Mouse (Mus musculus) lung, embryonic 16.5 days (tissue): Measurements from ENCODE around the gene Gm17655. TPM values are rescaled to one million over a fixed set of nuclear protein-coding genes. Genes with fewer than 3 reads are reported as not detected.
A peak's percentile ranks its signal among the peaks of the same experiment; 100 is the strongest.
"Not testable (repeated sequence)": the region's sequence is repeated elsewhere in the genome, so short reads cannot be mapped to it uniquely, and the experiment has no call there.

ENCODE experiments used
- ATAC-seq: fragments of 200-750 bp; cut with Nextera tagmentation; 2 replicates; pipeline ENCODE4 v1.8.0; 2017; ENCODE audit warnings: low read depth, mild to moderate bottlenecking, moderate library complexity
- H3K27ac ChIP-seq: fragments of 300-500 bp; sonication (generic); 2 replicates; pipeline ENCODE4 v1.5.1; 2014; ENCODE audit warnings: mild to moderate bottlenecking, control low read depth, low read length
- H3K27me3 ChIP-seq: fragments of 300-500 bp; sonication (generic); 2 replicates; pipeline ENCODE4 v1.6.1; 2014; ENCODE audit warnings: low read depth, low read length, mixed read lengths; ENCODE audit not compliant: control insufficient read depth, insufficient read depth
- H3K36me3 ChIP-seq: fragments of 300-500 bp; sonication (generic); 2 replicates; pipeline ENCODE4 v1.6.1; 2014; ENCODE audit warnings: low read length; ENCODE audit not compliant: control insufficient read depth, insufficient read depth
- H3K4me1 ChIP-seq: fragments of 300-500 bp; sonication (generic); replicated peaks from 2 replicates; pipeline ENCODE4 v1.6.1; 2014; ENCODE audit warnings: low read length, mixed read lengths; ENCODE audit not compliant: control insufficient read depth, insufficient read depth
- H3K4me2 ChIP-seq: fragments of 300-500 bp; sonication (generic); 2 replicates; pipeline ENCODE4 v1.6.1; 2014; ENCODE audit warnings: low read depth, low read length, control low read depth
- H3K4me3 ChIP-seq: fragments of 300-500 bp; sonication (generic); 2 replicates; pipeline ENCODE4 v1.5.1; 2014; ENCODE audit warnings: mild to moderate bottlenecking, low read length, control low read depth
- H3K9ac ChIP-seq: fragments of 300-500 bp; sonication (generic); 2 replicates; pipeline ENCODE4 v1.6.1; 2014; ENCODE audit warnings: low read length, control low read depth
- H3K9me3 ChIP-seq: fragments of 300-500 bp; sonication (generic); 2 replicates; pipeline ENCODE4 v1.6.1; 2016; ENCODE audit warnings: low read length; ENCODE audit not compliant: control insufficient read depth
- WGBS: fragments of 180-500 bp; shearing (Covaris S2); extraction: QIAGEN DNeasy Blood & Tissue Kit; methylation state at CpG from one replicate; pipeline ENCODE4 v1.1.7; 2014; 5-methylcytosine and 5-hydroxymethylcytosine counted together
- polyA plus RNA-seq: library from polyadenylated mRNA; unstranded; fragments of >200 nt; fragmentation: Nextera tagmentation; extraction: Ambion mirVana; gene quantifications from 2 replicates; pipeline ENCODE4 v1.2.1, GENCODE M21; 2015

Gene Gm17655
- polyA plus RNA-seq: 4.8 and 6.0 TPM in 2 replicates

GRCm38 (mm10) chr5:110072413-110072812 is at the start of gene Gm17655:
Gene Gm17655, minus strand, starts transcription at chr5:110072513.
- ATAC-seq, H3K27ac ChIP-seq, H3K36me3 ChIP-seq, H3K4me1 ChIP-seq, H3K4me3 ChIP-seq, H3K27me3 ChIP-seq, H3K9ac ChIP-seq, H3K4me2 ChIP-seq: not testable (repeated sequence)
- 88% methylated on average over 2 of the region's 2 CpGs for WGBS
- H3K9me3 ChIP-seq: peaks cover 12% of the 10 kb centered on the region

GRCm38 (mm10) chr5:110109991-110110441 is 37.7 kb upstream of the Gm17655 start, which contains the start of gene Zfp605:
Gene Zfp605, plus strand, starts transcription at chr5:110110092.
- WGBS: under 1% methylated on average over 12 of the region's 12 CpGs
- Histone ChIP-seq H3K4me3 (peak within 1 kb of the TSS; percentile 53), H3K4me2 (peak within 1 kb of the TSS; percentile 69), H3K27me3 (no peaks in the 10 kb centered on the region), H3K4me1 (peaks cover 13% of the 10 kb centered on the region), H3K9me3 (peaks cover 2% of the 10 kb centered on the region; the same call in 1 of the 2 replicates), H3K9ac (peak within 1 kb of the TSS; percentile 58), H3K36me3 (peaks cover 20% of the 10 kb centered on the region), H3K27ac (peak within 1 kb of the TSS; percentile 65)
- ATAC-seq: peak; percentile 35

DNA sequence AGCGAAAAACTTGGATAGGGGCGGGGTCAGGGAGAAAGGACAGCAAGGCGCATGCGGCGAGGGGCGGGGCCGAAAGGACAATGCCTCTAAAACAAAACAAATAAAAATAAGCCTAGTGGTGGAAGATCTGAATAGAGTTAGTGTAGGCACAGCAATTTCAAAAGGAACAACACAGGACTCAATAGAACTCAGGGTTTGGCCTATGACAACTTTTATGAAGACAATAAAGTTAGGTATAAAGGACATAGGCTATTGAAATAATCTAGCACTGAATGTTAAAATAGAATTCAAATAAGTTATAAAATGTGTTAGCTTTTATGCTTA is 36.0 kb upstream of the Gm17655 start:
- no peak for ATAC-seq
- Histone ChIP-seq H3K27ac (peak overlapping the region; percentile 99), H3K4me2 (peak overlapping the region; percentile 67), H3K4me3 (peak overlapping the region; percentile 74), H3K27me3 (no peaks in the 10 kb centered on the region), H3K9ac (peak overlapping the region; percentile 92), H3K36me3 (peaks cover 36% of the 10 kb centered on the region), H3K9me3 (peaks cover 7% of the 10 kb centered on the region; the same call in 1 of the 2 replicates), H3K4me1 (peaks cover 13% of the 10 kb centered on the region)
- 0% methylated on average over 7 of the region's 7 CpGs for WGBS

DNA sequence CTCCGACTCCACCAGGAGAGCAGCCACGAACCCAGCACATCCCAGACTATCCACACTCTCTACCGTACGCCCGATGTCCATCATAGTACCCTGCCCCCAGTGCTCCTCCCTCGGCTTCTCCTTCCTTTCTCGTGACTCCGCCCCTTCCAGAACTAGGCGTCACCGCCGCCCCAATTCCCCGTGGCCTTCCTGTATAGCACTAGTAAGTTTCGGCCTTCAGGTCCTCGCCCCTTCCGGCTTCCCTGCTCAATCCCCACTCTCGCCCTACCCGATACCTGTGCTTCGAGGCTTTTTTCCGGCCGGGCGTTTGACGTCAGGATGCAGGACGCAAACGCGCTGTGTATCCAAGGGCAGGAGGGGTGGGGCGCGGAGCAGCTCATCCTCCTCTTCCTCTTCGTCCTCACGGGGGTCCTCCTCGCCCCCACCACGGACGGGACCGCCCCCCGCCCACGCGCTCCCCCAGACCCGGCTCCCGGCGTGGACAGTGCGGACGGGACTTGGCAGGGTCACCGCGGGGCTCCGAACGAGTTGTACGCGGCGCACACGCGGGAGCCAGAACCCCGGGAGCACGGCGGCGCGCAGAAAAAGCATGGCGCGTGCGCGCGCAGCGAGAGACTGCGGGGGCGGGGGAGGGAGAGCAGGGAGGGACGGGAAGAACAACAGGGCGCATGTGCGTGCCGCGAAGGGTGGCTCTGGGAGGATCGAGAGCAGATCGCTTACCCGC is 35.4 kb upstream of the Gm17655 start, which contains the start of gene Gtpbp6:
Gene Gtpbp6 (minus strand): TSS at position 617 of the 724 bp plus-strand sequence.
- under 1% methylated on average over 69 of the region's 71 CpGs for WGBS
- Histone ChIP-seq H3K36me3 (peaks cover 37% of the 10 kb centered on the region), H3K4me1 (peaks cover 13% of the 10 kb centered on the region), H3K27me3 (no peaks in the 10 kb centered on the region), H3K4me3 (peak within 1 kb of the TSS; percentile 74), H3K9ac (peak within 1 kb of the TSS; percentile 92), H3K27ac (peak within 1 kb of the TSS; percentile 99), H3K9me3 (peaks cover 7% of the 10 kb centered on the region; the same call in 1 of the 2 replicates), H3K4me2 (peak within 1 kb of the TSS; percentile 67)
- peak; percentile 88 for ATAC-seq

GRCm38 (mm10) chr5:110106901-110107564 is 34.7 kb upstream of the Gm17655 start:
- Histone ChIP-seq H3K27ac (peak overlapping the region; percentile 99), H3K27me3 (no peaks in the 10 kb centered on the region), H3K9me3 (peaks cover 7% of the 10 kb centered on the region; the same call in 1 of the 2 replicates), H3K4me2 (peak overlapping the region; percentile 67), H3K4me1 (peaks cover 15% of the 10 kb centered on the region), H3K9ac (peak overlapping the region; percentile 92), H3K4me3 (peak overlapping the region; percentile 74), H3K36me3 (peaks cover 37% of the 10 kb centered on the region)
- WGBS: 10% methylated on average over 40 of the region's 41 CpGs
- ATAC-seq: no peak; the same call in 1 of the 2 replicates

GRCm38 (mm10) chr5:110106140-110106871 is 34.0 kb upstream of the Gm17655 start:
- Histone ChIP-seq H3K4me3 (peak overlapping the region; percentile 74), H3K36me3 (peaks cover 37% of the 10 kb centered on the region), H3K9me3 (peaks cover 7% of the 10 kb centered on the region; the same call in 1 of the 2 replicates), H3K27ac (no peak overlapping the region), H3K9ac (peak overlapping the region; percentile 92), H3K4me1 (peaks cover 22% of the 10 kb centered on the region), H3K27me3 (no peaks in the 10 kb centered on the region), H3K4me2 (peak overlapping the region; percentile 67)
- no peak for ATAC-seq
- WGBS: 93% methylated on average over 26 of the region's 26 CpGs

- no peak overlapping the region for H3K9ac ChIP-seq
These were observed 32.5 kb upstream of the Gm17655 start for GRCm38 (mm10) chr5:110104616-110105380.

DNA sequence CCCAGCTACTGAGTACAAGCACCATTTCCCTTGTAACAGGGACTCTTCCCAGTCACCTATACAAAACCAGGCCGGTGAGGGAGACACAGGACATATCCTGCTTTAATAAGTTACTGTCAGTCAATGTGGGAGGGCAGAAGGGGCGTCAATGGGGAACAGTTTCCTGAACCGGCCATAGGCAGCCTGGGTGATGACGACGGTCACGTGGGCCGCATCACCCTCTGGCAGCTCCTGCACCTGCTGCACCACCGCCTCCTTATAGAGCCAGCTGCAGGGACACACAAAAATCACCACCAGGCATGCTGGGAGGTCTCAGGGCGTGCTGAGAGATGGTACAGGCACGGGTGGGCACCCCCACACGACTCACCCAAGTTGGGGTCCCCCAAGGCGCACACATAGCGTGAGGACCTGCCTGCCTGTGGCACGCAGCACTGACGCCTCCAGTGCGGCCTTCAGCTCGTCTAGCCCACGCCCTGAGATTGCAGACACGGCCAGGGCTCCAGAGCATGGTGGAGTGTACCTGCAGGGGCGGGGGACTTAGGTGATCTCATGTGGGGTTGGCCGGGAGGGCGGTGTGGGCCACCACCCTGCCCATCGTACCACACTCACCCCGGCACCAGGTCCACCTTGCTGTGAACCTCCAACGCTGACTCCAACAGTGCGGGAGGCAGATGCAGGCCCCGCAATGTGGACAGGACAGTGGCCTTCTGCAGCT is 31.7 kb upstream of the Gm17655 start:
- Histone ChIP-seq H3K27ac (no peak overlapping the region), H3K4me2 (no peak overlapping the region), H3K9me3 (peaks cover 7% of the 10 kb centered on the region; the same call in 1 of the 2 replicates), H3K9ac (no peak overlapping the region), H3K36me3 (peaks cover 37% of the 10 kb centered on the region), H3K4me1 (peaks cover 29% of the 10 kb centered on the region), H3K4me3 (no peak overlapping the region), H3K27me3 (no peaks in the 10 kb centered on the region)
- no peak for ATAC-seq
- 94% methylated on average over 27 of the region's 27 CpGs for WGBS

More at GRCm38 (mm10) chr5:110104616-110105380, 32.5 kb upstream of the Gm17655 start:
- ATAC-seq: no peak
- peaks cover 7% of the 10 kb centered on the region; the same call in 1 of the 2 replicates for H3K9me3 ChIP-seq
- WGBS: 96% methylated on average over 36 of the region's 36 CpGs
- peaks cover 37% of the 10 kb centered on the region for H3K36me3 ChIP-seq
- no peak overlapping the region for H3K4me2 ChIP-seq
- H3K27ac ChIP-seq: no peak overlapping the region
- H3K27me3 ChIP-seq: no peaks in the 10 kb centered on the region
- peaks cover 29% of the 10 kb centered on the region for H3K4me1 ChIP-seq
- no peak overlapping the region for H3K4me3 ChIP-seq
